Mouse (Mus musculus) midbrain, embryonic 12.5 days (tissue): ENCODE data around the gene Jarid2. TPM values are rescaled to one million over a fixed set of nuclear protein-coding genes. Genes with fewer than 3 reads are reported as not detected.

Source experiments
- ATAC-seq: fragments of 200-750 bp; cut with Nextera tagmentation; 2 replicates; pipeline ENCODE4 v1.8.0; 2017; ENCODE audit warnings: low read depth, moderate TSS enrichment, moderate library complexity; ENCODE audit not compliant: low FRiP score
- H3K27ac ChIP-seq: fragments of 300-500 bp; sonication (generic); replicated peaks from 2 replicates; pipeline ENCODE4 v1.5.1; 2016; ENCODE audit warnings: mild to moderate bottlenecking
- H3K27me3 ChIP-seq: fragments of 300-500 bp; sonication (generic); 2 replicates; pipeline ENCODE4 v1.6.1; 2016; ENCODE audit warnings: mild to moderate bottlenecking
- H3K36me3 ChIP-seq: fragments of 300-500 bp; sonication (generic); 2 replicates; pipeline ENCODE4 v1.6.1; 2016
- H3K4me1 ChIP-seq: fragments of 300-500 bp; sonication (generic); 2 replicates; pipeline ENCODE4 v1.6.1; 2016
- H3K4me2 ChIP-seq: fragments of 300-500 bp; sonication (generic); replicated peaks from 2 replicates; pipeline ENCODE4 v1.6.1; 2016; ENCODE audit warnings: mild to moderate bottlenecking, moderate library complexity
- H3K4me3 ChIP-seq: fragments of 300-500 bp; sonication (generic); 2 replicates; pipeline ENCODE4 v1.5.1; 2016; ENCODE audit warnings: mild to moderate bottlenecking
- H3K9ac ChIP-seq: fragments of 300-500 bp; sonication (generic); replicated peaks from 2 replicates; pipeline ENCODE4 v1.6.1; 2016; ENCODE audit warnings: mild to moderate bottlenecking, moderate library complexity
- H3K9me3 ChIP-seq: fragments of 300-500 bp; sonication (generic); 2 replicates; pipeline ENCODE4 v1.6.1; 2016; ENCODE audit warnings: mild to moderate bottlenecking
- WGBS: fragments of 180-500 bp; shearing (Covaris S2); methylation state at CpG from one replicate; pipeline ENCODE4 v1.1.7; 2016; 5-methylcytosine and 5-hydroxymethylcytosine counted together
- polyA plus RNA-seq: library from polyadenylated mRNA; unstranded; fragments of >200 nt; fragmentation: Nextera tagmentation; extraction: Ambion mirVana; gene quantifications from 2 replicates; pipeline ENCODE4 v1.2.1, GENCODE M21; 2016

The Jarid2 gene
- polyA plus RNA-seq, 1 experiment from 2014 or later, result 73.7 TPM

GRCm38 (mm10) chr13:44792361-44792892 is 63.2 kb downstream of the Jarid2 start:
- no peak overlapping the region for H3K9ac ChIP-seq
- H3K27me3 ChIP-seq, result no peaks in the 10 kb centered on the region
- H3K27ac ChIP-seq, result no peak overlapping the region
- WGBS, result 82% methylated on average over 3 of the region's 3 CpGs
- ATAC-seq, result no peak
- H3K4me1 ChIP-seq, result peaks cover 35% of the 10 kb centered on the region
- no peaks in the 10 kb centered on the region for H3K9me3 ChIP-seq
- H3K4me3 ChIP-seq, result no peak overlapping the region
- H3K4me2 ChIP-seq, result no peak overlapping the region
- H3K36me3 ChIP-seq, result no peaks in the 10 kb centered on the region

- Histone ChIP-seq H3K36me3 (no peaks in the 10 kb centered on the region), H3K9ac (no peak overlapping the region), H3K4me3 (no peak overlapping the region), H3K4me2 (no peak overlapping the region), H3K27me3 (no peaks in the 10 kb centered on the region), H3K27ac (no peak overlapping the region), H3K4me1 (peaks cover 32% of the 10 kb centered on the region), H3K9me3 (no peaks in the 10 kb centered on the region)
- 32% methylated on average over 3 of the region's 3 CpGs for WGBS
- no peak for ATAC-seq
Observed at GRCm38 (mm10) chr13:44795891-44796290, 66.6 kb downstream of the Jarid2 start.

GRCm38 (mm10) chr13:44796775-44797174 is 67.5 kb downstream of the Jarid2 start:
- WGBS, result 79% methylated on average over 2 of the region's 2 CpGs
- Histone ChIP-seq H3K36me3 (no peaks in the 10 kb centered on the region), H3K9me3 (no peaks in the 10 kb centered on the region), H3K27me3 (no peaks in the 10 kb centered on the region), H3K27ac (no peak overlapping the region), H3K9ac (no peak overlapping the region), H3K4me1 (peaks cover 27% of the 10 kb centered on the region), H3K4me3 (no peak overlapping the region), H3K4me2 (no peak overlapping the region)
- no peak for ATAC-seq

- no peaks in the 10 kb centered on the region for H3K9me3 ChIP-seq
- no peak overlapping the region for H3K4me2 ChIP-seq
- ATAC-seq, result no peak
- H3K27ac ChIP-seq, result no peak overlapping the region
- WGBS, result 91% methylated on average over 3 of the region's 3 CpGs
- no peaks in the 10 kb centered on the region for H3K36me3 ChIP-seq
- peaks cover 22% of the 10 kb centered on the region for H3K4me1 ChIP-seq
- no peak overlapping the region for H3K9ac ChIP-seq
- H3K4me3 ChIP-seq, result no peak overlapping the region
- no peaks in the 10 kb centered on the region for H3K27me3 ChIP-seq
Observed at GRCm38 (mm10) chr13:44798280-44798679, 69.0 kb downstream of the Jarid2 start.

- Histone ChIP-seq H3K9ac (no peak overlapping the region), H3K36me3 (no peaks in the 10 kb centered on the region), H3K27me3 (no peaks in the 10 kb centered on the region), H3K4me2 (no peak overlapping the region), H3K27ac (no peak overlapping the region), H3K9me3 (no peaks in the 10 kb centered on the region), H3K4me3 (no peak overlapping the region), H3K4me1 (peaks cover 22% of the 10 kb centered on the region)
- no peak for ATAC-seq
Observed at GRCm38 (mm10) chr13:44799166-44799565, 69.9 kb downstream of the Jarid2 start.

- ATAC-seq, result no peak
- Histone ChIP-seq H3K4me2 (no peak overlapping the region), H3K4me3 (no peak overlapping the region), H3K9ac (no peak overlapping the region), H3K36me3 (no peaks in the 10 kb centered on the region), H3K9me3 (no peaks in the 10 kb centered on the region), H3K27me3 (no peaks in the 10 kb centered on the region), H3K4me1 (peaks cover 17% of the 10 kb centered on the region), H3K27ac (no peak overlapping the region)
- 91% methylated on average over 7 of the region's 7 CpGs for WGBS
Observed at GRCm38 (mm10) chr13:44800059-44800458, 70.8 kb downstream of the Jarid2 start.

- no peaks in the 10 kb centered on the region for H3K27me3 ChIP-seq
- no peaks in the 10 kb centered on the region for H3K9me3 ChIP-seq
- no peak overlapping the region for H3K9ac ChIP-seq
- ATAC-seq, result no peak
- H3K27ac ChIP-seq, result no peak overlapping the region
- WGBS, result 64% methylated on average over 1 of the region's 1 CpGs
- peaks cover 9% of the 10 kb centered on the region; the same call in 1 of the 2 replicates for H3K4me1 ChIP-seq
- H3K4me3 ChIP-seq, result no peak overlapping the region
- no peak overlapping the region for H3K4me2 ChIP-seq
- no peaks in the 10 kb centered on the region for H3K36me3 ChIP-seq
Observed at GRCm38 (mm10) chr13:44804876-44805275, 75.6 kb downstream of the Jarid2 start.

- no peak overlapping the region for H3K27ac ChIP-seq
- H3K4me1 ChIP-seq, result peaks cover 10% of the 10 kb centered on the region; the same call in 1 of the 2 replicates
- no peak overlapping the region for H3K4me2 ChIP-seq
- H3K4me3 ChIP-seq, result no peak overlapping the region
- ATAC-seq, result no peak
- no peaks in the 10 kb centered on the region for H3K36me3 ChIP-seq
- H3K9ac ChIP-seq, result no peak overlapping the region
- H3K9me3 ChIP-seq, result no peaks in the 10 kb centered on the region
- WGBS, result 89% methylated on average over 1 of the region's 1 CpGs
- no peaks in the 10 kb centered on the region for H3K27me3 ChIP-seq
Observed at GRCm38 (mm10) chr13:44808307-44808706, 79.0 kb downstream of the Jarid2 start.

GRCm38 (mm10) chr13:44811021-44811420 is 81.7 kb downstream of the Jarid2 start:
- no peak for ATAC-seq
- WGBS, result 88% methylated on average over 2 of the region's 2 CpGs

GRCm38 (mm10) chr13:44811601-44812000 is 82.3 kb downstream of the Jarid2 start:
- H3K36me3 ChIP-seq, result no peaks in the 10 kb centered on the region
- 86% methylated on average over 10 of the region's 10 CpGs for WGBS
- no peak for ATAC-seq
- no peak overlapping the region for H3K27ac ChIP-seq
- H3K27me3 ChIP-seq, result no peaks in the 10 kb centered on the region
- H3K4me1 ChIP-seq, result peaks cover 28% of the 10 kb centered on the region
- H3K9ac ChIP-seq, result no peak overlapping the region
- H3K4me3 ChIP-seq, result no peak overlapping the region
- H3K9me3 ChIP-seq, result no peaks in the 10 kb centered on the region
- H3K4me2 ChIP-seq, result no peak overlapping the region

More at GRCm38 (mm10) chr13:44811021-44811420, 81.7 kb downstream of the Jarid2 start:
- H3K9me3 ChIP-seq, result no peaks in the 10 kb centered on the region
- H3K4me2 ChIP-seq, result no peak overlapping the region
- no peaks in the 10 kb centered on the region for H3K36me3 ChIP-seq
- H3K4me3 ChIP-seq, result no peak overlapping the region
- H3K9ac ChIP-seq, result no peak overlapping the region
- peaks cover 26% of the 10 kb centered on the region for H3K4me1 ChIP-seq
- no peak overlapping the region for H3K27ac ChIP-seq
- H3K27me3 ChIP-seq, result no peaks in the 10 kb centered on the region

GRCm38 (mm10) chr13:44812381-44812780 is 83.1 kb downstream of the Jarid2 start:
- H3K4me1 ChIP-seq, result peaks cover 26% of the 10 kb centered on the region
- no peaks in the 10 kb centered on the region for H3K36me3 ChIP-seq
- H3K4me3 ChIP-seq, result no peak overlapping the region
- H3K27me3 ChIP-seq, result no peaks in the 10 kb centered on the region
- no peak overlapping the region for H3K27ac ChIP-seq
- ATAC-seq, result no peak
- no peak overlapping the region for H3K4me2 ChIP-seq
- no peak overlapping the region for H3K9ac ChIP-seq
- 79% methylated on average over 5 of the region's 5 CpGs for WGBS
- H3K9me3 ChIP-seq, result no peaks in the 10 kb centered on the region

GRCm38 (mm10) chr13:44819400-44819799 is 90.1 kb downstream of the Jarid2 start:
- ATAC-seq, result no peak
- no peaks in the 10 kb centered on the region for H3K27me3 ChIP-seq
- no peak overlapping the region for H3K4me3 ChIP-seq
- H3K9me3 ChIP-seq, result no peaks in the 10 kb centered on the region
- H3K4me2 ChIP-seq, result no peak overlapping the region
- H3K4me1 ChIP-seq, result peaks cover 28% of the 10 kb centered on the region
- no peak overlapping the region for H3K27ac ChIP-seq
- H3K36me3 ChIP-seq, result no peaks in the 10 kb centered on the region
- 13% methylated on average over 4 of the region's 4 CpGs for WGBS
- H3K9ac ChIP-seq, result no peak overlapping the region

GRCm38 (mm10) chr13:44822578-44822977 is 93.3 kb downstream of the Jarid2 start:
- Histone ChIP-seq H3K4me2 (no peak overlapping the region), H3K4me3 (no peak overlapping the region), H3K9me3 (no peaks in the 10 kb centered on the region), H3K9ac (no peak overlapping the region), H3K36me3 (no peaks in the 10 kb centered on the region), H3K27me3 (no peaks in the 10 kb centered on the region), H3K4me1 (peaks cover 12% of the 10 kb centered on the region), H3K27ac (no peak overlapping the region)
- no peak for ATAC-seq
